Mouse (Mus musculus): ENCODE data around the gene Nav1. TPM values are rescaled to one million over a fixed set of nuclear protein-coding genes. Genes with fewer than 3 reads are reported as not detected.

The Nav1 gene
- polyA plus RNA-seq, 1 experiment from 2014 or later: 25.6 TPM

GRCm38 (mm10) chr1:135401452-135402110 is 205.5 kb downstream of the Nav1 start:
- Histone ChIP-seq H3K36me3 (ENCODE audit: control insufficient read depth, insufficient read depth, low read length) (peaks cover 80% of the 10 kb centered on the region), H3K27me3 (ENCODE audit: control insufficient read depth, insufficient read depth, low read length) (no peaks in the 10 kb centered on the region), H3K27ac (ENCODE audit: low read length) (no peak overlapping the region), H3K9me3 (ENCODE audit: control insufficient read depth, low read depth, low read length) (no peaks in the 10 kb centered on the region), H3K4me3 (ENCODE audit: low read depth, low read length) (no peak overlapping the region), H3K4me2 (replicated peaks; ENCODE audit: low read depth, low read length) (no peak overlapping the region), H3K4me1 (ENCODE audit: control insufficient read depth, insufficient read depth, low read length) (no peaks in the 10 kb centered on the region), H3K9ac (replicated peaks; ENCODE audit: low read depth, low read length) (no peak overlapping the region)
- no peak for ATAC-seq (ENCODE audit: insufficient number of reproducible peaks, insufficient read depth, low FRiP score, low read depth)
- WGBS: 88% methylated on average over 3 of the region's 3 CpGs

GRCm38 (mm10) chr1:135399466-135399865 is 207.6 kb downstream of the Nav1 start:
- Histone ChIP-seq H3K27ac (ENCODE audit: low read length) (no peak overlapping the region), H3K36me3 (ENCODE audit: control insufficient read depth, insufficient read depth, low read length) (peaks cover 76% of the 10 kb centered on the region), H3K9me3 (ENCODE audit: control insufficient read depth, low read depth, low read length) (no peaks in the 10 kb centered on the region), H3K4me1 (ENCODE audit: control insufficient read depth, insufficient read depth, low read length) (no peaks in the 10 kb centered on the region), H3K27me3 (ENCODE audit: control insufficient read depth, insufficient read depth, low read length) (no peaks in the 10 kb centered on the region), H3K4me3 (ENCODE audit: low read depth, low read length) (no peak overlapping the region), H3K4me2 (replicated peaks; ENCODE audit: low read depth, low read length) (no peak overlapping the region), H3K9ac (replicated peaks; ENCODE audit: low read depth, low read length) (no peak overlapping the region)
- 94% methylated on average over 5 of the region's 5 CpGs for WGBS
- ATAC-seq (ENCODE audit: insufficient number of reproducible peaks, insufficient read depth, low FRiP score, low read depth): no peak

- 90% methylated on average over 9 of the region's 9 CpGs for WGBS
- Histone ChIP-seq H3K27me3 (ENCODE audit: control insufficient read depth, insufficient read depth, low read length) (no peaks in the 10 kb centered on the region), H3K9me3 (ENCODE audit: control insufficient read depth, low read depth, low read length) (no peaks in the 10 kb centered on the region), H3K4me1 (ENCODE audit: control insufficient read depth, insufficient read depth, low read length) (no peaks in the 10 kb centered on the region), H3K27ac (ENCODE audit: low read length) (no peak overlapping the region), H3K4me2 (replicated peaks; ENCODE audit: low read depth, low read length) (no peak overlapping the region), H3K36me3 (ENCODE audit: control insufficient read depth, insufficient read depth, low read length) (peaks cover 70% of the 10 kb centered on the region), H3K4me3 (ENCODE audit: low read depth, low read length) (no peak overlapping the region), H3K9ac (replicated peaks; ENCODE audit: low read depth, low read length) (no peak overlapping the region)
- no peak for ATAC-seq (ENCODE audit: insufficient number of reproducible peaks, insufficient read depth, low FRiP score, low read depth)
Measured at GRCm38 (mm10) chr1:135385161-135385560, 221.9 kb downstream of the Nav1 start.

Small RNAs within 50 kb of the gene (microRNA-seq; reads per million reads assigned to microRNA genes)
- gene Mir1231: 0.78 reads per million

Other genes starting within 250 kb of the Nav1 start
- gene Shisa4, start 232.1 kb downstream of the Nav1 start, polyA plus RNA-seq (2014; fragmentation: Nextera tagmentation; extraction: Ambion mirVana): 41.4 and 44.5 TPM in 2 replicates
- 150 and 154 TPM in 2 replicates for gene Ipo9, start 176.8 kb downstream of the Nav1 start, polyA plus RNA-seq (2014; fragmentation: Nextera tagmentation; extraction: Ambion mirVana)
- gene Csrp1, start 112.8 kb upstream of the Nav1 start, polyA plus RNA-seq (2014; fragmentation: Nextera tagmentation; extraction: Ambion mirVana): 232 and 265 TPM in 2 replicates
- gene Phlda3, start 158.8 kb upstream of the Nav1 start, polyA plus RNA-seq (2014; fragmentation: Nextera tagmentation; extraction: Ambion mirVana): 82.1 and 86.8 TPM in 2 replicates
- gene Tnni1, start 172.1 kb upstream of the Nav1 start, polyA plus RNA-seq (2014; fragmentation: Nextera tagmentation; extraction: Ambion mirVana): 1.9 and 3.2 TPM in 2 replicates
- gene Lad1, start 211.3 kb upstream of the Nav1 start, polyA plus RNA-seq (2014; fragmentation: Nextera tagmentation; extraction: Ambion mirVana): 58.2 and 60.5 TPM in 2 replicates
- 10.4 and 14.6 TPM in 2 replicates for gene Tnnt2, start 229.1 kb upstream of the Nav1 start, polyA plus RNA-seq (2014; fragmentation: Nextera tagmentation; extraction: Ambion mirVana)